Mouse (Mus musculus): ENCODE results near the gene Tcaf1. TPM values are rescaled to one million over a fixed set of nuclear protein-coding genes. Genes with fewer than 3 reads are reported as not detected.
A peak's percentile ranks its signal among the peaks of the same experiment; 100 is the strongest.

The Tcaf1 gene
- 306 and 314 TPM in 2 replicates for total RNA-seq (2014; rRNA removed)
- polyA plus RNA-seq (2015; fragmentation: Nextera tagmentation; extraction: Ambion mirVana), result 195 and 199 TPM in 2 replicates

DNA sequence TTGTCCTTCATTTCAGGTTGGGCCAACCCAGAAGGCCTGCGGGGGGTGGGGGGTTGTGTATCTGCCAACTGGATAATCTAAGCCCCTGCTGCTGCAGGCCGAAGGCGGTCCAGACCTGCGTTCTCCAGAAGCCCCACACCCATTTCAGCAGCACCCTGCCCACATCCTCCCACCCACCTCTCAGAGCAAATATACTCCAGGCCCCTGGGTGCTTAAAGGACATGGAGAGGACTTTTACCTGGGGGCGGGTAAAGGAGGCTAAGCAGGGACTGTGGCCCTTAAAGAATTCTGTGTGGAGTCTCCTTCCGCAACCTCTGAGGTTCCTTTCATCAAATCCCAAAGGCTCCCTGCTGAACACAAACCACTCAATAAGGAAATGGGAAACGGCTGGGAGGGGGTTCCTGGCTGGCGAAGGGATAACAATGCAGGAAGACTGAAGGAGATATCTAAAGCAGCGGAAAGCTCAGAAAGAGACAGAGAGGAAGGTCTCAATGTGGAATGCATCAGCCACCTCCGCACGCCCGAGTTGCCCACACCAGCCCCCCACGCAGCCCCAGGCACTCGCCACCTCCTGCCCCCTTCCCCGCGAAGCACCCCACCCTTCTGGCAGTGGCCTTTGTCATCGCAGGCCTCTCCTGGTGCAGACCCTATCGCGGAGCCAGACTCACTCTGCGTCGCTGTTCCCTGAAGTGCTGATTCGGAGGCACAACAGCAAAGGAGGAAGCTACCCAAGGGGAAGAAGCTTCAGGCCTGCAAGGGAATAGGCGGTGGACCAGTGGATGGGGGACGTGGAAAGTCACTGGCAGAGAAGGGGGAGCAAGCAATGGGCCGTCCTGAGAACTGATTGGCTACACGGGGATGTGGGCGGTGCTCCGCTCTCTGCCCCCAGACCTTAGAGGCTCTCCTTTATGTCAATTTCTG, at the start of gene Tcaf1:
TSS of gene Tcaf1 (minus strand) at position 798 of the 921 bp plus-strand sequence.
- ATAC-seq (ENCODE audit: low FRiP score), result peak; percentile 99
- TF ChIP-seq CTCF (IDR thresholded peaks at IDR 0.05), result peak; percentile 12; the same call in 1 of the 2 replicates
- 1% methylated on average over 28 of the region's 28 CpGs for WGBS

DNA sequence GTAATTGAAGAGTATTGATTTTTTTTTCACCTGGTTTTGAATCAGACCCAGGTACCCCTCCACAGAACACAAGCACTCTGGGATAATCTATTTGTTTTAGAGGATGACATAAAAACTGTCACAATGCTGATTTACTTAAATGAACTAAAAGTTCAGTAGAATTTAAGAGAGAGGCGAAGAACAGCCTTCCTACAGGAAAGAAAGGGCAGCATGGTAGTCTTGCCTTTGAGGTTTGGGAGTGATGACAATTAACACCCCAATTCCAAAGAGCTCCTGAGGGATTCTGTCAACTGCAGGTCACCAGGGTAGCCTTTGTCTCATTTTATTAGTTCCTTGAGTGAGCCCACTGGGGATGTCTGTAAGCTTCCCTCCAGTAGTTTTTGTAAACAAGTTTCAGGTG, 46.2 kb upstream of the Tcaf1 start, which contains the start of gene Olfr38:
TSS of gene Olfr38 (plus strand) at position 301 of the 400 bp plus-strand sequence.
- H3K4me3 ChIP-seq (ENCODE audit: low read depth, low read length), result no peak within 1 kb of the TSS
- H3K4me2 ChIP-seq (ENCODE audit: low read depth, low read length, poor library complexity, severe bottlenecking), result no peak within 1 kb of the TSS
- 81% methylated on average over 1 of the region's 1 CpGs for WGBS
- H3K9me3 ChIP-seq (ENCODE audit: low read length), result no peaks in the 10 kb centered on the region
- DNase-seq (ENCODE audit: low spot score), result no peak
- no peaks in the 10 kb centered on the region for H3K36me3 ChIP-seq (ENCODE audit: insufficient read depth, low read length)
- no peak within 1 kb of the TSS for H3K9ac ChIP-seq (replicated peaks; ENCODE audit: low read length, poor library complexity, severe bottlenecking)
- H3K4me1 ChIP-seq (ENCODE audit: insufficient read depth, low read length), result no peaks in the 10 kb centered on the region
- ATAC-seq (ENCODE audit: low FRiP score), result no peak
- TF ChIP-seq CTCF (IDR thresholded peaks at IDR 0.05), result no peak
- no peak within 1 kb of the TSS for H3K27ac ChIP-seq (ENCODE audit: low read depth, low read length)
- H3K27me3 ChIP-seq (ENCODE audit: insufficient read depth, low read length), result no peaks in the 10 kb centered on the region

More for the DNA sequence above, at the start of gene Tcaf1:
- DNase-seq (ENCODE audit: low spot score), result peak; percentile 96
- Histone ChIP-seq H3K27me3 (ENCODE audit: insufficient read depth, low read length) (no peaks in the 10 kb centered on the region), H3K9me3 (ENCODE audit: low read length) (no peaks in the 10 kb centered on the region), H3K27ac (ENCODE audit: low read depth, low read length) (peak within 1 kb of the TSS; percentile 99), H3K4me3 (ENCODE audit: low read depth, low read length) (peak within 1 kb of the TSS; percentile 74), H3K4me2 (ENCODE audit: low read depth, low read length, poor library complexity, severe bottlenecking) (peak within 1 kb of the TSS; percentile 72), H3K9ac (replicated peaks; ENCODE audit: low read length, poor library complexity, severe bottlenecking) (peak within 1 kb of the TSS; percentile 96), H3K36me3 (ENCODE audit: insufficient read depth, low read length) (no peaks in the 10 kb centered on the region), H3K4me1 (ENCODE audit: insufficient read depth, low read length) (peaks cover 14% of the 10 kb centered on the region; the same call in 1 of the 2 replicates)

DNA sequence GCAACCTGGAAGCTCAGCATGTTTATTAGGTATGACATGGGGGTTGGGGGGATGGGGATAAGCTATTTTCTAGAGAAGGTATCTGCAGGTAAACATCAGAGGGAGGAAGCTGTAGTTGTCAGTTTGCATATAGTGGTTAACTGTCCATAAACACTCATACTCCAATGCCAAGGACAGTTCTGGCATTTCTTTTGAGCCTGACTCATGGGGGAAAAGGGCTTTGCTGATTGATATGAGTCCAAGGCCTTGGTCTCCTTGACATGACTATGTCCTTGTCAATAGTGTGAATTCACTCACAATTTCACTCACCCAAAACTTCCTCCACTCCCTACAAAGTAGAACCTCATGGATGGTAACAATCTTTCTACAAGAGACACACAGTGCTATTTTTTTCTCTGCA, 38.0 kb upstream of the Tcaf1 start:
- H3K27ac ChIP-seq (ENCODE audit: low read depth, low read length), result no peak overlapping the region
- no peak for TF ChIP-seq CTCF (IDR thresholded peaks at IDR 0.05)
- H3K9ac ChIP-seq (replicated peaks; ENCODE audit: low read length, poor library complexity, severe bottlenecking), result no peak overlapping the region
- ATAC-seq (ENCODE audit: low FRiP score) (no peak), DNase-seq (ENCODE audit: low spot score) (no peak)
- H3K36me3 ChIP-seq (ENCODE audit: insufficient read depth, low read length), result no peaks in the 10 kb centered on the region
- no peaks in the 10 kb centered on the region for H3K27me3 ChIP-seq (ENCODE audit: insufficient read depth, low read length)
- H3K9me3 ChIP-seq (ENCODE audit: low read length), result no peaks in the 10 kb centered on the region
- H3K4me1 ChIP-seq (ENCODE audit: insufficient read depth, low read length), result no peaks in the 10 kb centered on the region
- no peak overlapping the region for H3K4me2 ChIP-seq (ENCODE audit: low read depth, low read length, poor library complexity, severe bottlenecking)
- no peak overlapping the region for H3K4me3 ChIP-seq (ENCODE audit: low read depth, low read length)

DNA sequence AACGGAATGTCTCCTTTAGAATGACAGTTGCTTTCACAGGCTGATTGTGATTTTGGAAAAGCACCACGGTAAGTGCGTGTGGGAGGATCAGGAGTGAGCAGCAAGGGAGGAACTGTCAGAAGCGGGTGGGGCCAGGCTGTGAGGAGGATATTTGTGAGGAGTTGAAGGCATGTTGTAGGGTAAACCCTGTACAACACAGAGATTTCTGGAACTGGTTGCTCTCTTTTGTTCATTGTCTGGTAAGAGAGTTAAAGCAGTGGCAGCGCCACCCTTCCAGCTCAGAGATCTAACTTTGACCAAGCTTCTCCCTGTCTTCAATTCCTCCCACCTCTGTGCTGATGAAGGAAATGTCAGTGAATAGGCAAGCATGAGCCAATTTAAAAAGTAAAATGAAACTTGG, 32.4 kb upstream of the Tcaf1 start:
- Histone ChIP-seq H3K4me1 (ENCODE audit: insufficient read depth, low read length) (no peaks in the 10 kb centered on the region), H3K9me3 (ENCODE audit: low read length) (no peaks in the 10 kb centered on the region), H3K9ac (replicated peaks; ENCODE audit: low read length, poor library complexity, severe bottlenecking) (no peak overlapping the region), H3K4me2 (ENCODE audit: low read depth, low read length, poor library complexity, severe bottlenecking) (no peak overlapping the region), H3K36me3 (ENCODE audit: insufficient read depth, low read length) (no peaks in the 10 kb centered on the region), H3K27me3 (ENCODE audit: insufficient read depth, low read length) (no peaks in the 10 kb centered on the region), H3K4me3 (ENCODE audit: low read depth, low read length) (no peak overlapping the region), H3K27ac (ENCODE audit: low read depth, low read length) (no peak overlapping the region)
- TF ChIP-seq CTCF (IDR thresholded peaks at IDR 0.05), result no peak
- DNase-seq (ENCODE audit: low spot score) (no peak), ATAC-seq (ENCODE audit: low FRiP score) (no peak)
- 77% methylated on average over 5 of the region's 5 CpGs for WGBS

DNA sequence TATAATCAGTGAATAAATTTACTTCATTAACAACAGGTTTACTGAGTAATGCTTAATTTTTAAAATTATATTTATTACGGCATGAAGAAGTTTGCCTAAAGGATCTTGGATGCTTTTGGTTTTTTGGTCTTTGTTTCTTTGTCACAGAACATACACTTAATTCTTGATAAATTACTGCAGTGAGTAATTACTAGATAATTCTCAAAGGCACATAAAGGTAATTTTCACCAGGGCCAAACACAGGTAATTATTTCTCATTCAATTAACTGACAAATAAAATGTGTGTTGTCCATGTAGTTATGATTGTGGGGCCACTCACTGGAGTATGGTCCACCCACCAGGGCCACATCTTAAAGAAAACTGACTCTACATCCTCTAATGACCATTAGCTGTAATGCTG, 29.2 kb upstream of the Tcaf1 start, which contains the start of gene Olfr453:
TSS of gene Olfr453 (plus strand) at position 301 of the 400 bp plus-strand sequence.
- Histone ChIP-seq H3K9ac (replicated peaks; ENCODE audit: low read length, poor library complexity, severe bottlenecking) (no peak within 1 kb of the TSS), H3K4me2 (ENCODE audit: low read depth, low read length, poor library complexity, severe bottlenecking) (no peak within 1 kb of the TSS), H3K27ac (ENCODE audit: low read depth, low read length) (no peak within 1 kb of the TSS), H3K27me3 (ENCODE audit: insufficient read depth, low read length) (no peaks in the 10 kb centered on the region), H3K4me3 (ENCODE audit: low read depth, low read length) (no peak within 1 kb of the TSS), H3K36me3 (ENCODE audit: insufficient read depth, low read length) (no peaks in the 10 kb centered on the region), H3K4me1 (ENCODE audit: insufficient read depth, low read length) (no peaks in the 10 kb centered on the region), H3K9me3 (ENCODE audit: low read length) (no peaks in the 10 kb centered on the region)
- no peak for DNase-seq (ENCODE audit: low spot score)
- ATAC-seq (ENCODE audit: low FRiP score), result no peak
- WGBS, result 88% methylated on average over 1 of the region's 1 CpGs
- no peak for TF ChIP-seq CTCF (IDR thresholded peaks at IDR 0.05)

DNA sequence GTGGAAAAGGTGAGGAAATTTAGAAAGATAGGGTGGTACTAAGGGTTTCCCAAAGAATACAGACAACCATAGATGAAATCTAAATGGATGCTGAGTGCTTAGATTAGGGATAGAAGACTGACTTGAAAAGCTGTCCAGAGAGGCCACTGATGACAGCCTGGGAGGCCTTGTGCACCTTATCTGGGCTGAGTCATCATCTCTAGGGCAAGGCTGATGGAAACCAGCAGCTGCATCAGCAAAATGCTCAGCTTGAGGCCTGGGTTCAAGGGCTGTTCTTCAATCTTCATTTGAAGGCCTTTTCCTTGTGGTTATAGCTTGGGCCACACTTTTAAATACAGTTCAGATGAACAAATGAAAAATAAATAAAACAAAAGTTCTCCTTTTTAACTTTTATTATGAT, 8.1 kb upstream of the Tcaf1 start:
- no peaks in the 10 kb centered on the region for H3K4me1 ChIP-seq (ENCODE audit: insufficient read depth, low read length)
- no peak for TF ChIP-seq CTCF (IDR thresholded peaks at IDR 0.05)
- no peak overlapping the region for H3K4me3 ChIP-seq (ENCODE audit: low read depth, low read length)
- no peaks in the 10 kb centered on the region for H3K9me3 ChIP-seq (ENCODE audit: low read length)
- no peak overlapping the region for H3K4me2 ChIP-seq (ENCODE audit: low read depth, low read length, poor library complexity, severe bottlenecking)
- no peak for DNase-seq (ENCODE audit: low spot score)
- H3K27ac ChIP-seq (ENCODE audit: low read depth, low read length), result no peak overlapping the region
- H3K36me3 ChIP-seq (ENCODE audit: insufficient read depth, low read length), result no peaks in the 10 kb centered on the region
- ATAC-seq (ENCODE audit: low FRiP score), result no peak
- no peaks in the 10 kb centered on the region for H3K27me3 ChIP-seq (ENCODE audit: insufficient read depth, low read length)
- no peak overlapping the region for H3K9ac ChIP-seq (replicated peaks; ENCODE audit: low read length, poor library complexity, severe bottlenecking)

Data from midbrain, postnatal 0 days (tissue).